Mouse (Mus musculus) embryo, embryonic 11 days (tissue): ENCODE results near the gene Bst2.
A peak's percentile ranks its signal among the peaks of the same experiment; 100 is the strongest.

Source experiments
- DNase-seq: peaks from one replicate; pipeline ENCODE4 v3.0.0-alpha.2; 2015

The Bst2 gene

DNA sequence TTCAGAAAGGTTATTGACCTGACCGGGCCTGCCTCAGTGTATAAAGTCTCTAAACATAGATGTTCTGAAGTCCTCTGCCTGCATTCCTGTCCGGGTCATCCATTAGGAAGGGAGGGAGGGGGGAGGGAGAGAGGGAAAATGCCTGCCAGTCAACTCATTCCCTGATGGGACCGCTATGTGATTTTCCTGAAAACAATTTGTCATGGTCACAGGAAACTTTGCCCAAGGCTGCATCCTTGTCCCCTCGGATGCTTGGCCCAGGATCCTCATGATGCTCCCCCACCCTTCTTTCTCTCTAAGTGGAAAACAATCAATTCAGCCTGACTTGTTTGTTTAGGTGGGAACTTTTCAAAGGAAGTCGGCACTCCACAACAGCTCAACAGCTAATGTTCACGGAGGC lies 20.5 kb downstream of the Bst2 start:
- no peak for DNase-seq

DNA sequence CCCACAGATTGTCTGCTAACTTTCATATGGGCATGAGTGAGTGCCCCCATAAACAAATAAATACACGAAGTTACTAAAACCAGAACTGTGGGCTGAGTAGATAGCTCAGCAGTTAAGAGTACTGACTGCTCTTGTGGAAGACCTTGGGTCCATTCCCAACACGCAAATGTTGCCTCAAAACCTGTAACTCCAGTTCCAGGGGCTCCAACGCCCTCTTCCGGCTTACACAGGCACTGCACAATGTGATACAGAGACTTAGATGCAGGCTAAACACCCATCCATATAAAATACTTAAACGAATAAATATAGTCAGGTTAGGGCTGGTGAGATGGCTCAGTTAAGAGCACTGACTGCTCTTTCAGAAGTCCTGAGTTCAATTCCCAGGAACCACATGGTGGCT lies 22.2 kb downstream of the Bst2 start:
- DNase-seq: no peak

DNA sequence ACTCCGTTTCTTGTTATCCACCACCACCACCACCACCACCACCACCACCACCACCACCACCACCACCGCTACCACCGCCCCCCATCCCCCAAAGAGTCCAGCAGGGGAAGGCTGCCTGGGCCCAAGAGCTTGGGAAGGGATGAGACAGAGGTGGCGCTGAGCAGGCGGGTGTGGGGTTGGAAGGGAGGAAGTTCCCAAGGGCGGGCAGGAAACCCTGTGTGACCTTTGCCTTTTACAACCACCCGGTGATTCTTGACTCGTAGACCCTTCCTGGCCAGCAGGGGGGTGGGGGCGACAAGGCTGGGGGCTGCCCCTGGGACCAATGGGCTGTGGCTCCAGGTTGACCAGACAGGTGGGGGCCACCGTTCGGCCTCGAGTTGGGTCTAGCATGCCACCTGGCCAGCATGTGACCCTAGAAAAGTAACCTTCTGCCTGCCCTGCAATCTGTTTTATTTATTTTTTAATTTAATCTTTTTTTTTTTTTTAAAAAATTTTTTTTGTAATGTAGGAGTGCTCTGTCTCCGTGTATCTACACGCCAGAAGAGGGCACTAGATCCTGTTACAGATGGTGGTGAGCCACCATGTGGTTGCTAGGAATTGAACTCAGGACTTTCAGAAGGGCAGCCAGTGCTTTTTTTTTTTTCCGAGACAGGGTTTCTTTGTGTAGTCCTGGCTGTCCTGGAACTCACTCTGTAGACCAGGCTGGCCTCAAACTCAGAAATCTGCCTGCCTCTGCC lies 24.1 kb downstream of the Bst2 start:
- no peak for DNase-seq

DNA sequence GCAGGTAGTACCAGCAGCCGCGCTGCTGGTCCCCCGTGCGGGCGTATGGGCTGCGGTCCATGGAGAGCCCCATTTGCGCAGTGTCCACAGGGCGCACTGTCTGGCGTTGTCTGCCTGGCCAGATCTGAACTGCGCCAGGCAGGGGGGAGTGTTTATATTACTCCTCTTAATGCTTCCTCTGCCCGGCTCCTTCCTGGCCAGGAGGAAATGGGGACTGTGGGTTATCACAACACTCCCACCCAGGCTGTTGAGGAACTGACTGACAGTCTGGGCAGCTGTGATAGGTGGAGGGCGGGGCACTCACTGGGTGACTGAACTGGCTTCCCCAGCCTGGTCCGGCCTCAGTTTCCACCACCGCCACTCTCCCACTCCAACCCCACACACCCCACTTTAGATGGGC lies 25.6 kb downstream of the Bst2 start, which contains the start of gene Plvap:
TSS of gene Plvap (minus strand) at position 109 of the 400 bp plus-strand sequence.
- DNase-seq: peak; percentile 34

DNA sequence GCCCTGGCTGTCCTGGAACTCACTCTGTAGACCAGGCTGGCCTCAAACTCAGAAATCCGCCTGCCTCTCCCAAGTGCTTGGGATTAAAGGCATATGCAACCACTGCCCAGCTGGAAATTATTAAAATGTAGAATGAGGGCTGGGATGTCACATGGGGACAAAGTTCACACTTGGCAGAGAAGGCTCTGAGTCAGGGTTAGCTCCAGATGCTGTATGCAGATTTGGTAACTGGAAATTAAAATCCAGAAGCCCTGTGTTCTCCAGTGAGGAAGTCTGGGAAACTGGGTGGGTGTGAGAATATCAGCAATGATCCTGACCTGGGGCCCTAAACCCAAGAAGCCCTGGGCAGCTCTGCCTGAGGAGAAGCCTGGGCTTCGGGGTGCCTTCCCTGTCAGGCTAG lies 27.9 kb downstream of the Bst2 start:
- DNase-seq: no peak

DNA sequence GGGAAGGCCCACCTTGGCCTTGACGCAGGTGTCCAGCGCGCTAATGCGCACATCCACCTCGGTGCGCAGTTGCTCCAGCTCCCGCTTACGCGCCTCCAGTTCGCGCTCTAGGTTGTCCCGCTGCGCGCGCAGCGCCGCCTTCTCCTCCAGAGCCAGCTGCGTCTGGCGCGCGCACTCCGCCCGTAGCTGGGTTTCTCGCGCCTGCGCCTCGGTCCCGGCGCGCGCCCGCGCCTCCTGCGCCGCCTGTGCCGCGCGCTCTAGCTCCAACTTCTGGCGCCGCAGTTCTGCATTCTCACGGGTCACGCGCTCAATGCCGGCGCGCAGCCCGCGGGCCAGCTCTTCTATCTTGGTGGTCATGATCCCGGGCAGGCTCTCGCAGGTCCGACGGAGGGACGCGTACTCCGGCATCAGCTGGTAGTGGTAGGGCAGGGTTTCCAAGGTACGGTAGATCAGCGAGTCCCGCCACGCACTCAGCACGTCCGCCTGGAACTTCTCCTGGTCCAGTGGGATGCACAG lies 29.6 kb downstream of the Bst2 start:
- peak; percentile 97 for DNase-seq

DNA sequence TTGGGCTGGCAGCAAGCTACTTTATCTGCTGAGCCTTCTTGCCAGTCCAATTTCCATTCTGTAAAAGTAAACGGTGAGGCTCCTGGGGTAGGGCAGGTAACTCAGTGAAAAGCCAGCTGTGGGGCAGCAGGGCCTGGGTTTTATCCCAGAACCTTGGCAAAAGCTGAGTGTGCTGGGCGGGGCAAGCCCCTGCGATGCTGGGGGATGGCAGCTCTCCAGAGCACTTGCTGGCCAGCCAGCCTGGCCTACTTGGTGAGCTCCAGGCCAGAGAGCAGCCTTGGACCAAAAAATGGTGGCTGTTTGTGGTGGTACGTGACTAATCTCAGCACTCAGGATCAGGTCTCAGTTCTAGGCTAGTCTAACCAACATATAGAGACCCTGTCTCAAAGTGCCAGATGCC lies 31.3 kb downstream of the Bst2 start:
- DNase-seq: no peak

DNA sequence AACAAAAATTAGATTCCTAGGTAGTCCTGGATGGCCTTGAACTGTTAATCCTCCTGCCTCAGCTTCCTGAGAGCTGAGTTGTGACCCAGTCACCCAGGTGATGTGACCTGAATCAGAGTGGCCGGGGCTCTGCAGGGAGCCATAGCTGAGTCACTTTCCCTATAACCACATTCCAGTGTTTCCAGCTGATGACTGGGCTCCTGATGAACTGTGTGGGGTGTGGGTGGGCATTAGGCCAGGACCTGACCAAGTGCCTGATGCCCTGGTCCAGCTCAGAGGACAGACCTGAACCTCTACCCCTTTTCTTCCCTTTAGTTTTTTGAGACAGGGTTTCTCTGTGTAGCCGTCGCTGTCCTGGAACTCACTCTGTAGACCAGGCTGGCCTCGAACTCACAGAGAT lies 31.9 kb downstream of the Bst2 start:
- no peak for DNase-seq

DNA sequence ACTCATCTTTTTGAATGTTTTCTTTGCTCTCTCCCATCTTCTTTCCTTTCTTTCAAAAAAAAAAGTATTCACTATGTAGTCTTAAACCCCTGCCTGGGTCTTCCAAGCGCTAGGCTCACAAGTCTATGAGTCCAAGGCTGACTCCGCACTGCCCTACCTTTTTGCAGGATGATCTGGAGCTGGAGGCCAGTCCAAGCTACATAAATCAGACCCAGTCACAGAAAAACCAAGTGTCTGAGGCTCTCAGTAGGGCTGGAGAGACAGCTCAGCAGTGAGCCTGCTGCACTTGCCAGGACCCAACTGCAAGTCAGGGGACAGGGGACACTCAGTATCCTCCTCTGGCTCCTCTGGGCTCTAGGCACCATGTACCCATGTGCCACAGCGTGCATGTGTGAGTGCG lies 32.9 kb downstream of the Bst2 start:
- DNase-seq: no peak

DNA sequence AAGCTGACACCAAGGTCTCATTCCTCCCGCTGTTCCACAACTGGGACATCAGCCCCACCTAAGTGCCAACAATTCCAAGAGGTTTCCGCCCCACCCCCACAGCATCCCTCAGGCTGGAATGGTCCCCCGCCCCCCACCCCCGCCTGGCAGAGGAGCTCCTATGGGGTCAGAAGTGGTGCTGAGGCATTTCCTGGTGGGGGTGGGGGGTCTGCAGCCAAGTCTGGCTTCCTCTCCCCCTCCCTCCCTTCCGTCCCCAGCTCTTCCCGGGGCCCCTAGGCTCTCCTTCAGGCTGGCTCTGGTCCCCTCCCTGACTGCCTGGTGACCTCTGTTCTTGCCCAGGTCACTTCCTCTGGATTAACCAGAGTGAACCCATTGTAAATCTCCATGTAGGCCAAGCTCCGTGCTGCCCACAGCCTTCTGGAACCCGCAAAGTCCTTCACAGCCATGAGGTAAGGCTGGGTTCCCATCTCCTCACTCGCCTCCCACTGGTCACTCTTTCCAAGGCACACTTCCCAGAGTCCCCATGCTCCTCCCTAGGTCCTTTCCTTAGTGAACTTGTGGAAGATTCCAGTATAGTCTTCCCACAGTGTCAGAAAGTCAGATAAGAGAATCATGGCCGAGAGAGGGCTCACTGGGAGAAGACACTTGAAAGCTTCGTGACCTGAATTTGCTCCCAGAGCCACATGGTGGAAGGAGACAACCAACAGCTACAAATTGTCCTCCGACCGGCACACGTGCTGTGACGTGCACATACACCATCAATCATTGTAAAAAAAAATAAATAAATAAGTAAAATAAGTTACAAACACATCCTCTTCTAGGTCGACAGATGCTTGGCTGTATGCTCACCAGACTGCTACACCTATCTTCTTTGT lies 38.2 kb downstream of the Bst2 start:
- peak; percentile 67 for DNase-seq

DNA sequence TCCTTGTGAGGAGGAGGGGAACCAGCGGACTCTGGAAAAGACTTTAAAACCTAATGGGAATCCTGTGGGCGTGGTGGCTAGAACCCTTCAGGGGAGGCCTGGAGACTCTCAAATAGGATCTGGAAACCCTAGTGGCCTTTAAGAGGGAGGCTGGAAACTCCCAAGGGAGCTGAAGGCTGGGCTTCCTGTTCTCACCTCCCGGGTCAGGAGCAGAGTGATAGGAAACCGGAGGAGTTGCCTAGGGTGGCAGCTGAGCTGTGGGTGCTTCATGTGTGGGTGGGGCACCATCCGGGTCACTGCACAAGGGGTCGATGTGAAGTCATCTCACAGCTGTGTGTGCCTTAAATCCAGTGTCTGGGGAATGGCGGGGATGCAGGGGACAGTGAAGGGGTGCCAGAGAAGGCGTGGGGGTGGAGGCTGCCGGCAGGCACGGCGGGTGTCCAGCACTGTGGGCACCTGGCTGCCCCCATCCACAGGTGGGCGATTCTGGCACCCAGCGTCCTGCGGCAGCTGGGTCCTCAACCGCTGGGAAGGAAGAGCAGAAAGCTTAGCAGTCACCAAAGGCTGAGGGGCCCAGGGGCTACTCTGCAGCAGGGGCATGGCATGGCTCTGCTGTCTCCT lies 39.3 kb downstream of the Bst2 start:
- DNase-seq: peak; percentile 44

DNA sequence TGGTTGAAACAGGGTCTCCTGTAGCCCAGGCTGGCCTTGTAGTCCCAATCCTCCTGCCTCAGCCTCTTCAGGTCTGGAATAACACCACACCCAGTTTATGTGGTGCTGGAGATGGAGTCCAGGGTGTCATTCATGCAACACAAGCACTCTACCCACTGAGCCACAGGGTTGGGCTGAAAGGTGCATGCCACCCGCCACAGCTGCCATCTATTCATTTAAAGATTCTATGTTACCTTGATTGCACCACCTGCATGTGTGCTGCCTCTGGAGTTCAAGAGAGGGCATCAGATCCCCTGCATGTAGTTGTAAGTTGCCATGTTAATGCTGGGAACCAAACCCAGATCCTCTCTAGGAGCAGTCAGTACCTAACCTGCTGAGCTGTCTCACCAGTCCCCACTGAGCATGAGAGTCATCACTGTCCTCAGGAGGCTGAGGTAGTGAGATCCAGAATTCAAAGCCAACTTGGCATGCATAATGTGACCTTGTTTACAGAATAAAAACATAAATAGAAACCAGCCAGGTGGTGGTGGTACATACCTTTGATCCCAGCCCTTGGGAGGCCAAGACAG lies 40.1 kb downstream of the Bst2 start:
- DNase-seq: no peak

DNA sequence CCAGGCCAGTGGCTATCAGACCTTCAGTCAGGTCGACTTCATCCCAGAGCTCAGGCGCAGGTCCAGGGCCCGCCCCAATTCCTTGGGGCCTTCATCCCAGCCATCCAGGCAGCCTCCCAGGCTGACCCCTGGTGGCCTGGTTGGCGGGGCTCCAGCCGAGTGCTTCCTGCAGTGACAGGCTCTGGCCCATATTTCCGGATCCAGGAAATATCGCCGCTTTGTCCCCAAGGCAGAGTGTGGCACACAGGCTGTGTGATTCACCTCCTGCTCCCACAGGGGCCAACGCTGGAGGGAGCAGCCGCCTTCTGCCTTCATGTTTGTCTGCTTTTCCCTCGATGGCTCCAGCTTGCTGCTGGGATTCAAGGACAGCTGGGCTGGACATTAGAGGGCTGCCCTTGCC lies 40.8 kb downstream of the Bst2 start:
- DNase-seq: peak; percentile 37

DNA sequence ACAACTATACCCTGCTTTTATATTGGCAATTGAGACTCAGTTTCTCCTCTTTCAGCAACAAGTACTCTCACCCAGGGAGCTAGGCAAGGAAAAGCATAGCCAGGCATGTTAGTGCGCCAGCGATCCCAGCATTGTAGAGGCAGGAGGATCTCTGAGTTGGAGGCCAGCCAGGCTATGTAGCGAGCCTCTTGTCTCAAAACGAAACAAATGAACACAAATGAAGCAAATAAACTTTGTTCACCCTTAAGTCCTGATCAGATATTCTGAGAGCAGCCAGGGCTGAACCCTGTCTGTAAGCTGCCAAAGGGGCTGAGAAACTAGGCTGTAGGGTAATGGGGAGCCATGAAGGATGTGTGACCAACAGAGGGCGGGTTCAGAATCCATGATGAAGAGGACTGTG lies 41.4 kb downstream of the Bst2 start:
- no peak for DNase-seq

DNA sequence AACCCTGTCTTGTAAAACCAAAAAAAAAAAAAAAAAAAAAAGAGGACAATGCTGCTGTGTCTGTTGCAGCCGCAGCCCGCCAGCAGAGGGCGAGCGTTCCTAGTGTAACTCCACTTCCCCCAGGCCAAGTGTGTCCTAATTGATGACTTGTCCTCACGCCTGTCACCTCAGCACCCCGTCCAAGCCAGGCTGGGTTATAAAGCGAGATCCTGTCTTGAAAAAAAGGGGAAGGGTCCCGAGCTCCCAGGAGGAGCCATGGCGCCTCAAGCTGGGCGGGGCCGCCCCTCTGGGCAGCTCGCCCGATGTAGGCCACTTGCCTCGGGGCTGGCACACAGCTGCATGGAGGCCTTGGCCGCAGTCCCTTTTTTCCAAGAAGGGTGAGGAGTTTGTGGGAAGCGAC lies 42.2 kb downstream of the Bst2 start:
- DNase-seq: peak; percentile 92

DNA sequence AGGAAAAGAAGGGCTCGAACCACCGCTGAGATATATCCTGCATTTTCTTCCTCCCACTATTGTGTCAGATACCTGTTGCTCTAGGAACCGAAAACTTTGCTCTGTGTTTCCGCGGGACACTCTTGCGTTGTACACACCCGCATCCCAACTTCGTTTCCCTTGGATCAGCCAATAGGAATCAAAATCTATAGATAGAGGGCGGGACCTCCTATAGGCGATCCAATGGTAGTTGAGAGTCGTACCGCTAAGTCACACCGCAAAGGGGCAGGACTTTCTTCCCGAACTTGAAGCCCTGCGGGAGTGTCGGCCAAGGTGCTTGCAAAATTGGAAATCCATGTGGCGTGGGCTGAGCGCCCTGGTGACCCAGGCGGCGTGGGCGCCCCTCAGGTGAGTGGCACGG lies 48.8 kb downstream of the Bst2 start:
- peak; percentile 94 for DNase-seq

DNA sequence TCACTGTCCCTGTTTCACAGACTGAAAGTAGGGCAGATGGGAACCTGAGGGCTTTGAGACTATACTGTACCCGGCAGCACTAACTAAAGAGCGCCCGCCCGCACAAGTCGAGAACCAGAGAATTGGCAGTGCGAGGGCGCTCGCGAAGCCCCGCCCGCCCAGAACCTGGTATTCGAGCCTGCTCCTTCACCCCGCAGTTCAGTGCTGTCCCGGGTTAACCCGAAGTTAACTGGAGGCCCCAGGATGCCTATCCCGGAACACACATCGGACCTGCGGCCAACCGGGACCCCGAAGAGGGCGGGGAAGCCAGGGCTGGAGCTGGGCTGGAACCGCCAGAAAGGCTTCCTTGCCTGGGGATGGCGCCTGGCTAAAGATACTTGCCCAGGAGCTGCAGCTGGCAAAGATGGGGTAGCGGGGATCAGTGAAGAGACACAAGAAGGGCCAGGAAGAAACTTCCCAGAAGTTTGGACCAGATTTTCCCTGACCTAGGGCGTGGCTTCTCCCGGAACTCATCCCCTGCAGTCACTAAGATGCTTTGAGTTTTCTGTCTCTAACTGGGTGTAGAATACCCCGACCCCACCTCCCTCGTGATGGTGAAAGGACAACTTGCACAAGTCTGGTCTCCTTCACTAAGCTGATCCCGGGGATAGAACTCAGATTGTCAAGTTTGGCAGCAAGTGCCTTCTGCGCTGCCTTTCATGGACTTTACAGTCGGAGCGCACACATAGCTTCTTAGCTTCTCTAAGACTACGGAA lies 49.4 kb downstream of the Bst2 start, which contains the start of gene Gtpbp3:
TSS of gene Gtpbp3 (plus strand) at position 413 of the 755 bp plus-strand sequence.
- DNase-seq: peak; percentile 92

DNA sequence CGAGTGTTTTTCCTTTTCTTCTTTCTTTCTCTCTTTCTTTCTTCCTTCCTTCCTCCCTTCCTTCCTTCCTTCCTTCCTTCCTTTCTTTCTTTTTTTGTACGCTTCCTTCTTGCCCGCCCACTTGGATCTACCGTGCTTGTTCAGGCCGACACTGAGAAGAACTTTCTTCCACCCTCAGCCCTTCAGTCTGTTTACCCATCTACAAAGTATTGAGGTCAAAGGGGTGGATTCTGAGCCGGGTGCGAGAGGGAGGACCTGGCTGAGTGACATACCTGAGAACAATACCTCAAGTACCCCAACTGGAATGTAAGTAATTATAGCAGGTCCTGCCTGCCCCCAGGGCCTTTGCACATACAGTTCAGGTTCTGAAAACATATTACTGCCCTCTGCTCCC lies 51.1 kb downstream of the Bst2 start:
- no peak for DNase-seq

DNA sequence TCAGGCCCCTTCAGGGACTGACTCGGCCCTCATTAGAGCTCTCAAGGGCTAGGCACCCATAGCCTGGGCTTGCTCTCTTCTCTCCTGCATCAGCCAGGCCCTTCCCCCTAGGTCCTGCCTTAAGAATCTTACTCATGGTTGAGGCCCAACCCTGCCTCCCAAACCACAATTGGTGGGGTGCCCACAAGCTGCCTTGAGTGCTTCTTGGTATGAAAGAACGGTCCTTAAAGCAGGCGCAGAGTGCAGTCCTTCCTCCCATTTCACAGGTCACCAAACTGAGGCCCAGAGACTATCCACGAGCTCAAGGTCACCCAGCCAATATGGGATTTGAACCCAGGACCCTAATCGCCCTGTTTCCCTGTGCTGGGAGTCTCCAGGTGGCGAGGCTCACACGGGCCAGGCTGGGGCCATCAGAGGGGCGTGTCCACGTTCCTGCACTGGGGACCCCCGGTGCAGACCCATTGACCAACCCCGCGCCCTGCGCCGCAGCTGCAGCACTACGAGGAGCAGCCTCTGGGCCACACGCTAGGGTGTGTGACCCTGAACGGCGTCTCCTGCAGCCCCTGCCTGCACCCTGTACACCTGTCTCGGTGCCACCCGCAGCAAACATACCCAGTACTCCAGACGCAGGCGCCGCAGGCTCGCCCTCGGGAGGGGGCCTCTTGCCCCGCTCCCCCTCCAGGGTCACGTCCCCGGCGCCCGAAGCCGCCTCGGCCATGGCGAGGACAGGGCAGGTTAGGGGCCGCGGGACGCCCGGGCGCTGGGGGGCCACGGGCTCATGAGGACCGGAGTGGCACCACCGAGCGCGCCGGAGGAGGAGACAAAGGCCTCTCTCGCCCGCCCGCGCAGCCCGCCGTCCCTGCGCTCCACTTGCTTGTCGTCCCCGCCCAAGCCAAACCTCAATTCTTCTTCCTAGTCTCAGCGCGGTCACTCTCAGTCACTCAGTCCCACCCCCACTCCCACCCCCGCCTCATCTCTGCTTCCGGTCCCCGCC lies 51.8 kb downstream of the Bst2 start, which contains the start of gene Ano8:
TSS of gene Ano8 (minus strand) at position 822 of the 994 bp plus-strand sequence.
- DNase-seq: peak; percentile 94

DNA sequence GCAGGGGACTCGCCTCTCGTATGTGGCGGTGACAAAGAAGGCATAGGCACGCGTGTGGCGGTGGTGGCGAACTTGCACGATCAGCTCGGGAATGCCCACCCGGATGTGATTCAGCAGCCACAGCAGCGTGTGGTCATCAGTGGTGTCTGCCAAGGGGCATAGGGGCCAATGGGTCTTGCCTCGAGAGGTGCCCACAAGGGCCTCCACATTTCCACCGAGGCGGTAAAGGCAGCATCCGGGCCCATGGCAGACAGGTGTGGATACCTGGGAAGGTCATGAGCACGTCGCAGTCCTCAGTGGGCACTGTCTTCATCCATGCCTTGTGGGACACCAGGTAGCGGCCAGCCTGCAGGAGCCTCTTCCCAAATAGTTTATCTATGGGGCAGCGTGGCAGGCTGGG lies 52.5 kb downstream of the Bst2 start:
- DNase-seq: no peak
